Mouse (Mus musculus) limb, embryonic 14.5 days (tissue): Measurements from ENCODE around the gene Gdpgp1. TPM values are rescaled to one million over a fixed set of nuclear protein-coding genes. Genes with fewer than 3 reads are reported as not detected.

Experiments
- ATAC-seq: fragments of 200-750 bp; cut with Nextera tagmentation; 2 replicates; pipeline ENCODE4 v1.8.0; 2017; ENCODE audit warnings: low read depth, moderate number of reproducible peaks, moderate TSS enrichment; ENCODE audit not compliant: low FRiP score
- DNase-seq: peaks from one replicate; pipeline ENCODE4 v3.0.0-alpha.2; 2015; ENCODE audit warnings: low spot score
- H3K27ac ChIP-seq: fragments of 300-500 bp; sonication (generic); replicated peaks from 2 replicates; pipeline ENCODE4 v1.5.1; 2014; ENCODE audit warnings: low read depth, mild to moderate bottlenecking, low read length, moderate library complexity, mixed read lengths
- H3K27me3 ChIP-seq: fragments of 300-500 bp; sonication (generic); 2 replicates; pipeline ENCODE4 v1.6.1; 2014; ENCODE audit warnings: low read length, mixed read lengths; ENCODE audit not compliant: control insufficient read depth, insufficient read depth
- H3K36me3 ChIP-seq: fragments of 300-500 bp; sonication (generic); 2 replicates; pipeline ENCODE4 v1.6.1; 2014; ENCODE audit warnings: mild to moderate bottlenecking, low read length, moderate library complexity, mixed read lengths; ENCODE audit not compliant: control insufficient read depth, insufficient read depth
- H3K4me1 ChIP-seq: fragments of 300-500 bp; sonication (generic); 2 replicates; pipeline ENCODE4 v1.6.1; 2014; ENCODE audit warnings: antibody characterized with exemption, low read length, mixed read lengths; ENCODE audit not compliant: control insufficient read depth, insufficient read depth
- H3K4me2 ChIP-seq: fragments of 300-500 bp; sonication (generic); replicated peaks from 2 replicates; pipeline ENCODE4 v1.6.1; 2014; ENCODE audit warnings: low read depth, mild to moderate bottlenecking, low read length, moderate library complexity; ENCODE audit not compliant: severe bottlenecking
- H3K4me3 ChIP-seq: fragments of 300-500 bp; sonication (generic); replicated peaks from 2 replicates; pipeline ENCODE4 v1.5.1; 2014; ENCODE audit warnings: low read length
- H3K9ac ChIP-seq: fragments of 300-500 bp; sonication (generic); 2 replicates; pipeline ENCODE4 v1.6.1; 2014; ENCODE audit warnings: mild to moderate bottlenecking, low read depth, low read length, moderate library complexity; ENCODE audit not compliant: severe bottlenecking
- H3K9me3 ChIP-seq: fragments of 300-500 bp; sonication (generic); 2 replicates; pipeline ENCODE4 v1.6.1; 2016; ENCODE audit warnings: low read length; ENCODE audit not compliant: control insufficient read depth
- POLR2A ChIP-seq: fragments of 200-500 bp; IDR thresholded peaks from 2 replicates; pipeline ENCODE4 v1.8.0; 2012; ENCODE audit warnings: inconsistent platforms, mild to moderate bottlenecking, moderate library complexity, borderline replicate concordance; ENCODE audit not compliant: insufficient read depth, insufficient read length; ENCODE audit errors: extremely low read depth
- WGBS: fragments of 180-500 bp; shearing (Covaris S2); extraction: QIAGEN DNeasy Blood & Tissue Kit; methylation state at CpG from one replicate; pipeline ENCODE4 v1.1.7; 2014; 5-methylcytosine and 5-hydroxymethylcytosine counted together
- polyA plus RNA-seq, 2 experiments: library from polyadenylated mRNA; depleted of rRNA in 1 of 2; stranded (reverse) in 1 of 2; unstranded in 1 of 2; fragments of >200 nt; fragmentation: Nextera tagmentation in 1 of 2; extraction: Ambion mirVana in 1 of 2; gene quantifications; 2 replicates each; pipeline versions ENCODE4 v1.2.1 to v1.2.3; 2012 to 2014

The Gdpgp1 gene
- polyA plus RNA-seq, 2 experiments: 2.0 to 2.1 TPM

GRCm38 (mm10) chr7:80200588-80200945 lies 32.1 kb upstream of the Gdpgp1 start:
- Histone ChIP-seq H3K4me2 (no peak overlapping the region), H3K27ac (no peak overlapping the region), H3K27me3 (no peaks in the 10 kb centered on the region), H3K36me3 (peaks cover 9% of the 10 kb centered on the region; the same call in 1 of the 2 replicates), H3K4me1 (peaks cover 29% of the 10 kb centered on the region), H3K9me3 (no peaks in the 10 kb centered on the region), H3K4me3 (no peak overlapping the region), H3K9ac (no peak overlapping the region)
- no peak for ATAC-seq
- no peak for TF ChIP-seq POLR2A
- DNase-seq: no peak
- 58% methylated on average over 6 of the region's 6 CpGs for WGBS

- WGBS: 69% methylated on average over 5 of the region's 5 CpGs
- Histone ChIP-seq H3K27me3 (no peaks in the 10 kb centered on the region), H3K9ac (no peak overlapping the region; the same call in 1 of the 2 replicates), H3K27ac (no peak overlapping the region), H3K4me2 (no peak overlapping the region), H3K9me3 (no peaks in the 10 kb centered on the region), H3K36me3 (peaks cover 9% of the 10 kb centered on the region; the same call in 1 of the 2 replicates), H3K4me3 (no peak overlapping the region), H3K4me1 (peaks cover 29% of the 10 kb centered on the region)
- ATAC-seq (no peak), DNase-seq (no peak)
- no peak for TF ChIP-seq POLR2A
Observed at GRCm38 (mm10) chr7:80200963-80201539, 31.6 kb upstream of the Gdpgp1 start.

- Histone ChIP-seq H3K4me3 (no peak overlapping the region), H3K27me3 (no peaks in the 10 kb centered on the region), H3K4me2 (no peak overlapping the region), H3K4me1 (peaks cover 30% of the 10 kb centered on the region), H3K9me3 (no peaks in the 10 kb centered on the region), H3K36me3 (peaks cover 9% of the 10 kb centered on the region; the same call in 1 of the 2 replicates), H3K27ac (no peak overlapping the region), H3K9ac (no peak overlapping the region)
- no peak for TF ChIP-seq POLR2A
- no peak for DNase-seq
- 79% methylated on average over 15 of the region's 15 CpGs for WGBS
- no peak for ATAC-seq
Observed at GRCm38 (mm10) chr7:80201888-80202540, 30.7 kb upstream of the Gdpgp1 start.

GRCm38 (mm10) chr7:80202961-80203360 lies 29.7 kb upstream of the Gdpgp1 start:
- peaks cover 9% of the 10 kb centered on the region; the same call in 1 of the 2 replicates for H3K36me3 ChIP-seq
- H3K4me2 ChIP-seq: no peak overlapping the region
- H3K9me3 ChIP-seq: no peaks in the 10 kb centered on the region
- H3K4me1 ChIP-seq: peaks cover 27% of the 10 kb centered on the region
- TF ChIP-seq POLR2A: no peak
- DNase-seq: no peak
- no peak overlapping the region for H3K9ac ChIP-seq
- no peak overlapping the region for H3K4me3 ChIP-seq
- WGBS: 88% methylated on average over 5 of the region's 5 CpGs
- no peaks in the 10 kb centered on the region for H3K27me3 ChIP-seq
- ATAC-seq: no peak
- H3K27ac ChIP-seq: no peak overlapping the region

- H3K4me2 ChIP-seq: no peak overlapping the region
- ATAC-seq (no peak), DNase-seq (no peak)
- 73% methylated on average over 12 of the region's 12 CpGs for WGBS
- H3K4me3 ChIP-seq: no peak overlapping the region
- no peaks in the 10 kb centered on the region for H3K27me3 ChIP-seq
- H3K27ac ChIP-seq: no peak overlapping the region
- no peaks in the 10 kb centered on the region for H3K9me3 ChIP-seq
- no peak for TF ChIP-seq POLR2A
- H3K4me1 ChIP-seq: peaks cover 34% of the 10 kb centered on the region
- peaks cover 9% of the 10 kb centered on the region; the same call in 1 of the 2 replicates for H3K36me3 ChIP-seq
- H3K9ac ChIP-seq: no peak overlapping the region
Observed at GRCm38 (mm10) chr7:80203638-80204096, 29.0 kb upstream of the Gdpgp1 start.
